ENCODE assay signal across 25 mouse cellular contexts in genomic region chr1:153023018-153023417, GRCm38 (mm10).
"Had no signal": no experiment of that assay in that cellular context is flagged by ENCODE, and none has a peak within 500 bp of the region (broad histone marks: within the 10 kb centered on the region; RNA-seq: fewer than 3 reads in every experiment).

No protein-coding gene starts in this region.

- H3K4me3 ChIP-seq: embryonic facial prominence, embryonic 10.5 days; embryonic facial prominence, embryonic 12.5 days; embryonic facial prominence, embryonic 13.5 days; embryonic facial prominence, embryonic 15.5 days; erythroblast, embryonic 14.5 days; forebrain, embryonic 10.5 days; forebrain, embryonic 12.5 days; forebrain, embryonic 13.5 days; forebrain, embryonic 15.5 days; gastrocnemius, adult 2 months; heart, adult 2 months; heart, embryonic 10.5 days had no signal

- H3K9me3 ChIP-seq: embryonic facial prominence, embryonic 10.5 days; embryonic facial prominence, embryonic 12.5 days; embryonic facial prominence, embryonic 13.5 days; embryonic facial prominence, embryonic 15.5 days; forebrain, embryonic 10.5 days; forebrain, embryonic 12.5 days; forebrain, embryonic 13.5 days; forebrain, embryonic 15.5 days; heart, embryonic 10.5 days had no signal

- H3K9ac ChIP-seq: embryonic facial prominence, embryonic 12.5 days; embryonic facial prominence, embryonic 13.5 days; embryonic facial prominence, embryonic 15.5 days; forebrain, embryonic 12.5 days; forebrain, embryonic 13.5 days; forebrain, embryonic 15.5 days; forebrain, postnatal 0 days had no signal

- DNase-seq: cerebellum, adult 8-10 months; cerebellum, adult 9-10 months; cerebellum, adult 9-11 months; cerebellum, postnatal 14 days; cerebellum, postnatal 36 days; embryo, embryonic 11 days; forebrain, postnatal 0 days; gastrocnemius, adult 2 months; gastrocnemius, postnatal 10 days; gastrocnemius, postnatal 14 days; gastrocnemius, postnatal 25 days; gastrocnemius, postnatal 36 days; heart, adult 11 months; heart, adult 18-20 months; heart, adult 2 months had no signal

- H3K27ac ChIP-seq: embryonic facial prominence, embryonic 10.5 days; embryonic facial prominence, embryonic 12.5 days; embryonic facial prominence, embryonic 13.5 days; embryonic facial prominence, embryonic 15.5 days; forebrain, embryonic 10.5 days; forebrain, embryonic 12.5 days; forebrain, embryonic 13.5 days; forebrain, embryonic 15.5 days; gastrocnemius, adult 2 months; heart, adult 2 months; heart, embryonic 10.5 days had no signal

- H3K27me3 ChIP-seq: embryonic facial prominence, embryonic 12.5 days; embryonic facial prominence, embryonic 13.5 days; embryonic facial prominence, embryonic 15.5 days; forebrain, embryonic 13.5 days; forebrain, embryonic 15.5 days had no signal

- H3K4me1 ChIP-seq: embryonic facial prominence, embryonic 13.5 days; embryonic facial prominence, embryonic 15.5 days; forebrain, embryonic 10.5 days; forebrain, embryonic 12.5 days; forebrain, embryonic 13.5 days; forebrain, embryonic 15.5 days had no signal

- H3K36me3 ChIP-seq: embryonic facial prominence, embryonic 10.5 days; embryonic facial prominence, embryonic 12.5 days; embryonic facial prominence, embryonic 13.5 days; embryonic facial prominence, embryonic 15.5 days; forebrain, embryonic 10.5 days; forebrain, embryonic 12.5 days; forebrain, embryonic 15.5 days; heart, embryonic 10.5 days had no signal
